Mouse (Mus musculus) embryonic facial prominence, embryonic 14.5 days (tissue): ENCODE data around the gene Armc5. TPM values are rescaled to one million over a fixed set of nuclear protein-coding genes. Genes with fewer than 3 reads are reported as not detected.

Source experiments
- ATAC-seq: fragments of 200-750 bp; cut with Nextera tagmentation; 2 replicates; pipeline ENCODE4 v1.8.0; 2017; ENCODE audit warnings: low read depth, moderate number of reproducible peaks, moderate TSS enrichment
- DNase-seq: peaks from one replicate; pipeline ENCODE4 v3.0.0-alpha.2; 2015; ENCODE audit warnings: low spot score
- H3K27ac ChIP-seq: fragments of 300-500 bp; sonication (generic); replicated peaks from 2 replicates; pipeline ENCODE4 v1.5.1; 2014; ENCODE audit warnings: low read depth, mild to moderate bottlenecking, low read length, moderate library complexity
- H3K27me3 ChIP-seq: fragments of 300-500 bp; sonication (generic); replicated peaks from 2 replicates; pipeline ENCODE4 v1.6.1; 2014; ENCODE audit warnings: low read length; ENCODE audit not compliant: control insufficient read depth, insufficient read depth
- H3K36me3 ChIP-seq: fragments of 300-500 bp; sonication (generic); 2 replicates; pipeline ENCODE4 v1.6.1; 2014; ENCODE audit warnings: low read length, mixed read lengths; ENCODE audit not compliant: control insufficient read depth, insufficient read depth
- H3K4me1 ChIP-seq: fragments of 300-500 bp; sonication (generic); 2 replicates; pipeline ENCODE4 v1.6.1; 2014; ENCODE audit warnings: antibody characterized with exemption, low read length; ENCODE audit not compliant: control insufficient read depth, insufficient read depth
- H3K4me2 ChIP-seq: fragments of 300-500 bp; sonication (generic); 2 replicates; pipeline ENCODE4 v1.6.1; 2014; ENCODE audit warnings: low read depth, mild to moderate bottlenecking, low read length, moderate library complexity, mixed read lengths
- H3K4me3 ChIP-seq: fragments of 300-500 bp; sonication (generic); 2 replicates; pipeline ENCODE4 v1.5.1; 2014; ENCODE audit warnings: low read depth, mild to moderate bottlenecking, low read length
- H3K9ac ChIP-seq: fragments of 300-500 bp; sonication (generic); 2 replicates; pipeline ENCODE4 v1.6.1; 2014; ENCODE audit warnings: low read depth, mild to moderate bottlenecking, low read length, moderate library complexity, mixed read lengths
- H3K9me3 ChIP-seq: fragments of 300-500 bp; sonication (generic); 2 replicates; pipeline ENCODE4 v1.6.1; 2016; ENCODE audit warnings: low read length; ENCODE audit not compliant: control insufficient read depth
- WGBS: fragments of 180-500 bp; shearing (Covaris S2); extraction: QIAGEN DNeasy Blood & Tissue Kit; methylation state at CpG from one replicate; pipeline ENCODE4 v1.1.7; 2014; 5-methylcytosine and 5-hydroxymethylcytosine counted together
- microRNA-seq: library from miRNA; unstranded; fragments of <30 nt; microRNA quantifications from one replicate; pipeline ENCODE4, GENCODE M21; 2016; ENCODE audit warnings: borderline number of aligned reads
- polyA plus RNA-seq: library from polyadenylated mRNA; unstranded; fragments of >200 nt; fragmentation: Nextera tagmentation; extraction: Ambion mirVana; gene quantifications from 2 replicates; pipeline ENCODE4 v1.2.1, GENCODE M21; 2014

Gene Armc5
- polyA plus RNA-seq, 1 experiment from 2014 or later = 12.4 TPM

DNA sequence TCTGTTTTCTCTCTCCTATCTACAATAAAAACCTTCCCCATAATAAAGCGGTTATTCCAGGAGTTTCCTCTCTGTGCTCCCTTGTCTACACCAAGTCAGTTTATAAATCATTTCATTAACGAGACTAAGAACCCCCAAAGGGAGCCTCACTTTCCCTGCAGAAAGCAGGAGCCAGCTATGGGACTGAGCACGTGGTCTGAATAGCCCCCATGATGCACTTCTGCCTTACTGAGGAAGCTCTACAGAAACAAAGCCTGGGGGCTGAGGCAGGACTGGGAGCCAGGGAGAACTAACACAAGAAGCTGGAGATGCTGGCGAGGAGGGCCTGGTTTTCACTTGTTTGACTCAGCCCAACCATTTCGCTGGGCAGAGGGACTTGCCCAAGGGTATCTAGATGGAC is 46.9 kb downstream of the Armc5 start:
- no peaks in the 10 kb centered on the region for H3K27me3 ChIP-seq
- no peak overlapping the region for H3K27ac ChIP-seq
- no peak overlapping the region for H3K4me3 ChIP-seq
- WGBS = 61% methylated on average over 5 of the region's 5 CpGs
- DNase-seq (peak; percentile 39), ATAC-seq (no peak)
- H3K36me3 ChIP-seq = peaks cover 40% of the 10 kb centered on the region; the same call in 1 of the 2 replicates
- no peak overlapping the region; the same call in 1 of the 2 replicates for H3K9ac ChIP-seq
- no peaks in the 10 kb centered on the region for H3K4me1 ChIP-seq
- no peaks in the 10 kb centered on the region for H3K9me3 ChIP-seq
- no peak overlapping the region for H3K4me2 ChIP-seq

DNA sequence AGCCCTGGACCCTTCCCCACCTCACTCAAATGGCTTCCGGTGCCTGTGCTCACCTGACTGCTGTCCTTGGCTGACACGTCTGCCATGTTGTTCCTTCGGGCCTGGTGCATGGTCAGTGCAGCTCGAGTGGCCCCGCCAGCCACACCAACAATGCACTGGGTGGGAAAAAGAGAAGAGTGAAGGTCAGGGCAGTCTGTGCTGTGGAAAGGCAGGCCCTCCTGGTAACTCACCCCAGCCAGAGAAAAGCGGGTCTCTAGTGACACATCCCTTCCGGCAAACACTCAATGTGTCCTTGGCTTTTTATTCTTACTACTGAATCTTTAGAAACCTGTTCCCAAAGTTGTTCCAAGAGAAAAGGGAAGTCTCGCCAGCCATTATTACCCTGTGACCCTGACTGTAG is 47.9 kb downstream of the Armc5 start:
- Histone ChIP-seq H3K9ac (no peak overlapping the region), H3K27me3 (no peaks in the 10 kb centered on the region), H3K27ac (no peak overlapping the region), H3K4me1 (no peaks in the 10 kb centered on the region), H3K9me3 (no peaks in the 10 kb centered on the region), H3K4me2 (no peak overlapping the region), H3K4me3 (no peak overlapping the region), H3K36me3 (peaks cover 44% of the 10 kb centered on the region; the same call in 1 of the 2 replicates)
- 85% methylated on average over 8 of the region's 8 CpGs for WGBS
- ATAC-seq (no peak), DNase-seq (no peak)

DNA sequence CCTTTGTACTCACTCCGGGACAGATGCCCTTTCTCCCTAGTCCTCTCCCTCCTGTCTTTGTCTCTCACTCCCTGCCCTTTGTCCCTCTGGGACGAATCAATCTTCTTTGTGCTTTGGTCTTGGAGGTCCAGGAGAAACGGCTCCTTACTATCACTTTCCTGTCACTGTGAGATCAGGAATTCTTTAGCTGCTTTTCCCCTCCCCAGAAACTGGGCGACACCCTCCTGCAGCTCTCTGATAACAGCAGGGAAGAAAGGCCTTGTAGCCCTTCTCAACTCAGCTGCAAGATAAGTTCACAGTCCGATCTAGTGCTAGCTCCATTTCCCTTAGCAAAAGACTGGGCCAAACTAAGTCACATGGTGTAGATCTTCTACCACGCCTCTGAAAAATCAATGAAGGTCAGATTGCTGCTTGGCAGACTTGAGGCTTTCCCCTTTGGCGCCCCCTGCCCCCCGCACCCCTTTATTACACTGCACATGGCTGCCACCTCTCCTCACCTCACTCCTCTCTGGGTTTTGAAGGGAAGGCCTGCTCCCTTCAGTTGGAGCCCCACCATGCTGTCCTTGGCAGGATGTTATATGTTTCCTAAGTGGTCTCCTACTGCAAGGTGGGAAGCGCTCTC is 51.9 kb downstream of the Armc5 start:
- peaks cover 48% of the 10 kb centered on the region; the same call in 1 of the 2 replicates for H3K36me3 ChIP-seq
- no peaks in the 10 kb centered on the region for H3K9me3 ChIP-seq
- no peaks in the 10 kb centered on the region for H3K4me1 ChIP-seq
- no peak overlapping the region for H3K9ac ChIP-seq
- ATAC-seq = peak; percentile 12; the same call in 1 of the 2 replicates
- no peak overlapping the region for H3K4me3 ChIP-seq
- H3K4me2 ChIP-seq = no peak overlapping the region
- no peaks in the 10 kb centered on the region for H3K27me3 ChIP-seq
- peak; percentile 51 for DNase-seq
- 28% methylated on average over 9 of the region's 9 CpGs for WGBS
- no peak overlapping the region for H3K27ac ChIP-seq

Small RNAs within 50 kb of the gene (microRNA-seq; reads per million reads assigned to microRNA genes)
- gene Mir3103 = not detected

Other genes with a start within 250 kb of the Armc5 start
- gene Pycard, start 243.5 kb upstream of the Armc5 start, polyA plus RNA-seq = 78.6 and 81.1 TPM in 2 replicates
- gene Trim72, start 233.4 kb upstream of the Armc5 start, polyA plus RNA-seq = 4.2 and 5.3 TPM in 2 replicates
- gene Itgam, start 174.7 kb upstream of the Armc5 start, polyA plus RNA-seq = 1.0 and 1.4 TPM in 2 replicates
- not detected in 2 replicates for gene Gm49368, start 174.7 kb upstream of the Armc5 start, polyA plus RNA-seq
- 0.10 TPM in 2 replicates for gene Itgax, start 107.8 kb upstream of the Armc5 start, polyA plus RNA-seq
- not detected in 2 replicates for gene Itgad, start 83.0 kb upstream of the Armc5 start, polyA plus RNA-seq
- gene Cox6a2, start 31.0 kb upstream of the Armc5 start, polyA plus RNA-seq = 117 and 168 TPM in 2 replicates
- gene 9130023H24Rik, start 689 bp downstream of the Armc5 start, polyA plus RNA-seq = 8.4 and 8.9 TPM in 2 replicates
- 74.4 and 76.8 TPM in 2 replicates for gene Tgfb1i1, start 9.5 kb downstream of the Armc5 start, polyA plus RNA-seq
- gene Slc5a2, start 28.3 kb downstream of the Armc5 start, polyA plus RNA-seq = not detected in 2 replicates
- 23.6 and 26.1 TPM in 2 replicates for gene BC017158, start 60.8 kb downstream of the Armc5 start, polyA plus RNA-seq
- 15.8 and 20.7 TPM in 2 replicates for gene Rgs10, start 181.4 kb downstream of the Armc5 start, polyA plus RNA-seq
- 38.4 and 40.1 TPM in 2 replicates for gene Tial1, start 224.4 kb downstream of the Armc5 start, polyA plus RNA-seq